Mouse (Mus musculus): ENCODE measurements around the gene Gm13276. TPM values are rescaled to one million over a fixed set of nuclear protein-coding genes. Genes with fewer than 3 reads are reported as not detected.
A peak's percentile ranks its signal among the peaks of the same experiment; 100 is the strongest.
"Not testable (repeated sequence)": the region's sequence is repeated elsewhere in the genome, so short reads cannot be mapped to it uniquely, and the experiment has no call there.

Gm13276 gene
- not detected in 2 replicates for polyA plus RNA-seq (2012; rRNA removed)

DNA sequence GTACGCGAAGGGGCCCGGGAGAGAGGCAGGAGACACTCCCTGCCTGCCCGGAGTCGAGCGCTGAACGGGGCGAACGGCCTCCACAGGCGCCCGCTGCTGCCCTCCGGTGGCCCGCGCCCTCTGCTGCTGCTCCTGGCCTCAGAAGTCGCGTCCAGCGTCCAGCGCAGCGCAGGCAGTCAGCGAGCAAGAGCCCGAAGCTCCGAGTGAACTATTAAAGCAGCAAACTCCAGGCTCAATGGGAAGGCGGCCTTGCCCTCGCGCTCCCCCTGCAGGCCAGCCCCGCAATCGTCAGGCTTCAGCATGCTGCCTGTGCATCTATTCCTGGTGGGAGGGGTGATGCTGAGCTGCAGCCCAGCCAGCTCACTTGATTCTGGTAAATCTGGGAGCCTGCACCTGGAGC lies at the start of gene Gm13276:
TSS of gene Gm13276 (plus strand) at position 301 of the 400 bp plus-strand sequence.
- H3K4me3 ChIP-seq (ENCODE audit: control insufficient read depth, low read depth, low read length); H3K36me3 ChIP-seq (ENCODE audit: control insufficient read depth, insufficient read depth, low read length); H3K27ac ChIP-seq (ENCODE audit: control insufficient read depth, insufficient read depth, low read depth, low read length); H3K27me3 ChIP-seq (ENCODE audit: control insufficient read depth, insufficient read depth, low read length); H3K4me1 ChIP-seq (ENCODE audit: control insufficient read depth, insufficient read depth, low read length): not testable (repeated sequence)

DNA sequence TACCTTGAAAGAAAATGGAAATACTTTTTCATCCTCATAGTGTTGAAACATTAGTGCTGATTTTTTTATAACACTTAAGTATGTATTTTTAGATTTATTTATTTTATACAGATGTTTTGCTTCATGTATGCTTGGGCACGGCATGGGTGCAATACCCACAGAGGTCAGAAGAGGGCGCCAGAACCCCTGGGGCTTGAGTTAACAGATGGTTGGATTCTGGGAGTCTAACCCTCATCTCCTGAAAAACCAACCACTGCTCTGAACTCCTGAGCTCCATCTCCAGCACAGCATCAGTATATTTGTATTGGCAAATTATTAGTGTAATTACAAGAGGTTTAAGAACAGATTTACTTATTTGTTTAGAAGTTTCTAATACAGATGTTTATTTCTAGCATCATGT lies 47.0 kb upstream of the Gm13276 start:
- H3K4me3 ChIP-seq (ENCODE audit: control insufficient read depth, low read depth, low read length) = no peak overlapping the region
- no peaks in the 10 kb centered on the region for H3K27me3 ChIP-seq (ENCODE audit: control insufficient read depth, insufficient read depth, low read length)
- no peaks in the 10 kb centered on the region for H3K4me1 ChIP-seq (ENCODE audit: control insufficient read depth, insufficient read depth, low read length)
- no peaks in the 10 kb centered on the region for H3K36me3 ChIP-seq (ENCODE audit: control insufficient read depth, insufficient read depth, low read length)
- H3K27ac ChIP-seq (ENCODE audit: control insufficient read depth, insufficient read depth, low read depth, low read length) = no peak overlapping the region
- TF ChIP-seq POLR2A (IDR thresholded peaks at IDR 0.05; ENCODE audit: control insufficient read depth, low read depth, low read length) = no peak
- peak; percentile 79; the same call in 1 of the 2 replicates for TF ChIP-seq CTCF (IDR thresholded peaks at IDR 0.05; ENCODE audit: control insufficient read depth, insufficient read depth, insufficient replicate concordance, low read depth, low read length)

DNA sequence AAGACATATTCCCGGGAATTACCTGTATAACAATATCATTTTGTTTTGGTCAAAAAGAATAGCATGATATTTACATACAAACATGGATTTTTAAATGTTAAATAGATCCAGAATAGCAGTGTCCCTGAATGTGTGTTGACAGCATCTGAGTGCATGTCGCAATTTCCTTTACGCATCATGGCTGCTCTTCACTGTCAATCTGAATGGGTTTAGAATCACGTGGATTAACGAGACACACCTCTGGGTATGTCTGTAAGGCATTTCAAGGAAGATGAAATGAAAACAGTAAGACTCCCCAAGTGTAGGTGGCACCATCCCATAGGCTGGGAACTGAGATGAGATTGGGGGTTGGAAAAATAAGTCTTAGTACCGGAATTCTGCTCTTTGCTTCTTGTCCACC lies 46.5 kb upstream of the Gm13276 start:
- TF ChIP-seq POLR2A (IDR thresholded peaks at IDR 0.05; ENCODE audit: control insufficient read depth, low read depth, low read length) (no peak), CTCF (IDR thresholded peaks at IDR 0.05; ENCODE audit: control insufficient read depth, insufficient read depth, insufficient replicate concordance, low read depth, low read length) (no peak)
- no peaks in the 10 kb centered on the region for H3K4me1 ChIP-seq (ENCODE audit: control insufficient read depth, insufficient read depth, low read length)
- H3K4me3 ChIP-seq (ENCODE audit: control insufficient read depth, low read depth, low read length) = no peak overlapping the region
- H3K27me3 ChIP-seq (ENCODE audit: control insufficient read depth, insufficient read depth, low read length) = no peaks in the 10 kb centered on the region
- no peaks in the 10 kb centered on the region for H3K36me3 ChIP-seq (ENCODE audit: control insufficient read depth, insufficient read depth, low read length)
- no peak overlapping the region for H3K27ac ChIP-seq (ENCODE audit: control insufficient read depth, insufficient read depth, low read depth, low read length)

DNA sequence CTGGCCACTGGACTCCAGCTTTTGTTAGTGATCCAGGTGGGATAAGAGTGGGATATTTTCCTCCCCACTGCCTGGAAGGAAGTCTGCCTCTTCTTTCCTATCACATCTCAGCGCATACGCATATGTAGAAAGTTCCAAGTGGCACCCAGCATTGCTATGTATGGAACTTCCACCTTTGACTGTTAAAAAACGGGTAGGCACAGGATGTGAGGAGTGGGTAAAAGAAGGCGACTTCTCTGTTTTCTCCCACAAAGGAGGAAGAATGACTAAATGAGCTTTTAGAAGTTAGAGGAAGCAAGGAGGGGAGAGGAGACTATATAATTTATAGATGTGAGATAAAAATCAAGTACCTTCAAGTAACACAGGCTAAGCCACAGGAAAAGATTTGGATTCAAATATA lies 44.1 kb upstream of the Gm13276 start:
- Histone ChIP-seq H3K27me3 (ENCODE audit: control insufficient read depth, insufficient read depth, low read length) (no peaks in the 10 kb centered on the region), H3K4me3 (ENCODE audit: control insufficient read depth, low read depth, low read length) (no peak overlapping the region), H3K4me1 (ENCODE audit: control insufficient read depth, insufficient read depth, low read length) (no peaks in the 10 kb centered on the region), H3K27ac (ENCODE audit: control insufficient read depth, insufficient read depth, low read depth, low read length) (no peak overlapping the region), H3K36me3 (ENCODE audit: control insufficient read depth, insufficient read depth, low read length) (no peaks in the 10 kb centered on the region)
- TF ChIP-seq CTCF (IDR thresholded peaks at IDR 0.05; ENCODE audit: control insufficient read depth, insufficient read depth, insufficient replicate concordance, low read depth, low read length) = no peak
- no peak for TF ChIP-seq POLR2A (IDR thresholded peaks at IDR 0.05; ENCODE audit: control insufficient read depth, low read depth, low read length)

DNA sequence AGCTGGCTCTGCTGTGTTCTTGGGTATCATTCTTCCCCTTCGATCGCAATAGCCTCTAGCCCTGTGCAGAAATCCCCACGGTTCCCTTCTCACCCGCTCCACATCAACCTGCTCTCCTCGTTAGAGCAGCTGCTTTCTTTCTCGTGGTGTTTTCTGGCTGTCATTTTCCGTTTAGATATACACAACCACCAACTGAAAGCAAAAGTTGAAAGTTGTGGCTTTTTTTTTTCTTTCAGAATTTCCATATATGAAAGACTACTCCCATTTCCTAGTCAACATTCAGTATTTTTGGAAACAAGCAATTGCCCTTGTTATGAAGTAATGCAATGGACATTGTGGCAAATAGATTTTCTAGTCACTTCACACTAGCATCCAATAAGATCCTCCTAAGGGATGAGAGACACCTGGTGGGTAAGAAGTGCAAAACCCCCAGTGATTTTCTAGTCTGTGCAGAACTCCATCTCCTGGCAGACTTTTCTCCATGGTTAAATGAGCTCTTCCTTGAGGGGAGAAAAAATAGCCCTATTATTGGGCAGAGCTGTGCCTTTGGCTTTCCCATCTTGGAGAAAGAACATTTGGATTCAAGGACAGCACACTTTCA lies 42.6 kb upstream of the Gm13276 start:
- Histone ChIP-seq H3K27ac (ENCODE audit: control insufficient read depth, insufficient read depth, low read depth, low read length) (no peak overlapping the region), H3K4me3 (ENCODE audit: control insufficient read depth, low read depth, low read length) (peak overlapping the region; percentile 72), H3K4me1 (ENCODE audit: control insufficient read depth, insufficient read depth, low read length) (no peaks in the 10 kb centered on the region), H3K27me3 (ENCODE audit: control insufficient read depth, insufficient read depth, low read length) (no peaks in the 10 kb centered on the region), H3K36me3 (ENCODE audit: control insufficient read depth, insufficient read depth, low read length) (no peaks in the 10 kb centered on the region)
- no peak for TF ChIP-seq CTCF (IDR thresholded peaks at IDR 0.05; ENCODE audit: control insufficient read depth, insufficient read depth, insufficient replicate concordance, low read depth, low read length)

DNA sequence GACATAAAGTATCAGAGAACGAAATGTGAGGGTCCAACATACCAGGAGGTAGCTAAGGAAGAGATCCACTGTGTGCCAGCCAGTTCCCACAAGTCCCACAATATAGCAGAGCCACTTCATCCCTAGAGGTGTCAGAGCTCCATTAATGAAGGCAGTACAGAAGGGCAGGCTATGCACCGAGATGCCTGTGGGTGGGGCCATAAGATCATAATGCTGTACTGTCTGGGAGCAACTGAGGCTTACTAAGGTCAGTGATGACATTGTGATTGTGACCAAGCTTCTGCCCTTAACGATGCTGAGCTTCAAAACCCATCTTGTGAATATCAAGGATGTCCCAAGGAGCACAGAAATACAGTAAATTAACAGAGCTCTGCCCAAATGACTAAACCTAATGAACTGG lies 41.3 kb upstream of the Gm13276 start:
- H3K4me1 ChIP-seq (ENCODE audit: control insufficient read depth, insufficient read depth, low read length) = no peaks in the 10 kb centered on the region
- H3K27ac ChIP-seq (ENCODE audit: control insufficient read depth, insufficient read depth, low read depth, low read length) = no peak overlapping the region
- H3K4me3 ChIP-seq (ENCODE audit: control insufficient read depth, low read depth, low read length) = peak overlapping the region; percentile 68
- no peaks in the 10 kb centered on the region for H3K27me3 ChIP-seq (ENCODE audit: control insufficient read depth, insufficient read depth, low read length)
- TF ChIP-seq CTCF (IDR thresholded peaks at IDR 0.05; ENCODE audit: control insufficient read depth, insufficient read depth, insufficient replicate concordance, low read depth, low read length) (no peak), POLR2A (IDR thresholded peaks at IDR 0.05; ENCODE audit: control insufficient read depth, low read depth, low read length) (no peak)
- no peaks in the 10 kb centered on the region for H3K36me3 ChIP-seq (ENCODE audit: control insufficient read depth, insufficient read depth, low read length)

DNA sequence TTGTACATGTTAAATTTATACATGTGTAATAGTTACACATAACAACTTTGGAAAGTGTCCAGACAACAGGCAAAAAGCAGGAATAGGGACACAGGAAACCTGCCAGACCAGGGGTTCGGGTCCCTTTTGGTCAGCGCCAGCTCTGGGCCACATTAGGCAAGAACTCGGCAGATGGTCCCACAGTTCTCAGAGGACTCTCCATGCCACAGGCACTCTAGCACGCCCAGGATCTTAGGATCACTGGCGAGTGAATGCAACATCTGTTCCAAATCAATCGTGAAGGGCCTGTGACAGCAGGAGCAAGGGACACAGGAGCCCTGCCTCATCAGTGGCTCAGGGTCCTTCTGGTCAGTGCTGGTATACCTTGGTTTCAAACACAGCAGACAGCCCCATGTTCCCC lies 35.6 kb upstream of the Gm13276 start:
- H3K4me1 ChIP-seq (ENCODE audit: control insufficient read depth, insufficient read depth, low read length) = no peaks in the 10 kb centered on the region
- H3K27me3 ChIP-seq (ENCODE audit: control insufficient read depth, insufficient read depth, low read length) = no peaks in the 10 kb centered on the region
- no peak for TF ChIP-seq CTCF (IDR thresholded peaks at IDR 0.05; ENCODE audit: control insufficient read depth, insufficient read depth, insufficient replicate concordance, low read depth, low read length)
- TF ChIP-seq POLR2A (IDR thresholded peaks at IDR 0.05; ENCODE audit: control insufficient read depth, low read depth, low read length) = no peak
- no peaks in the 10 kb centered on the region for H3K36me3 ChIP-seq (ENCODE audit: control insufficient read depth, insufficient read depth, low read length)
- no peak overlapping the region for H3K27ac ChIP-seq (ENCODE audit: control insufficient read depth, insufficient read depth, low read depth, low read length)
- H3K4me3 ChIP-seq (ENCODE audit: control insufficient read depth, low read depth, low read length) = no peak overlapping the region

DNA sequence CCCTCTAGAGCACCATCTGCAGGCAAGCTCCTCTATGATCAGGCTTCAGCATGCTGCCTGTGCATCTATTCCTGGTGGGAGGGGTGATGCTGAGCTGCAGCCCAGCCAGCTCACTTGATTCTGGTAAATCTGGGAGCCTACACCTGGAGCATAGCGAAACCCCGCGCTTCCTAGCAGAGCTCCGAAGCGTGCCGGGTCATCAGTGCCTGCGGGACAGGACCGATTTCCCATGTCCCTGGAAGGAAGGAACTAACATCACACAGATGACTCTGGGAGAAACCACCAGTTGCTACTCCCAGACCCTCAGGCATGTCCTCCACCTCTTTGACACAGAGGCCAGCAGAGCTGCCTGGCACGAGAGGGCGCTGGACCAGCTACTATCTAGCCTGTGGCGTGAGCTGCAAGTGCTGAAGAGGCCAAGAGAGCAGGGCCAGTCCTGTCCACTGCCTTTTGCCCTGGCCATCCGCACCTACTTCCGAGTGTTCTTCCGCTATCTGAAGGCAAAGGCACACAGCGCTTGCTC lies 30.6 kb upstream of the Gm13276 start, which contains the start of gene Gm13271:
TSS of gene Gm13271 (plus strand) at position 51 of the 523 bp plus-strand sequence.
- not testable (repeated sequence) for H3K36me3 ChIP-seq (ENCODE audit: control insufficient read depth, insufficient read depth, low read length); H3K4me3 ChIP-seq (ENCODE audit: control insufficient read depth, low read depth, low read length); H3K27me3 ChIP-seq (ENCODE audit: control insufficient read depth, insufficient read depth, low read length); H3K27ac ChIP-seq (ENCODE audit: control insufficient read depth, insufficient read depth, low read depth, low read length); H3K4me1 ChIP-seq (ENCODE audit: control insufficient read depth, insufficient read depth, low read length)

DNA sequence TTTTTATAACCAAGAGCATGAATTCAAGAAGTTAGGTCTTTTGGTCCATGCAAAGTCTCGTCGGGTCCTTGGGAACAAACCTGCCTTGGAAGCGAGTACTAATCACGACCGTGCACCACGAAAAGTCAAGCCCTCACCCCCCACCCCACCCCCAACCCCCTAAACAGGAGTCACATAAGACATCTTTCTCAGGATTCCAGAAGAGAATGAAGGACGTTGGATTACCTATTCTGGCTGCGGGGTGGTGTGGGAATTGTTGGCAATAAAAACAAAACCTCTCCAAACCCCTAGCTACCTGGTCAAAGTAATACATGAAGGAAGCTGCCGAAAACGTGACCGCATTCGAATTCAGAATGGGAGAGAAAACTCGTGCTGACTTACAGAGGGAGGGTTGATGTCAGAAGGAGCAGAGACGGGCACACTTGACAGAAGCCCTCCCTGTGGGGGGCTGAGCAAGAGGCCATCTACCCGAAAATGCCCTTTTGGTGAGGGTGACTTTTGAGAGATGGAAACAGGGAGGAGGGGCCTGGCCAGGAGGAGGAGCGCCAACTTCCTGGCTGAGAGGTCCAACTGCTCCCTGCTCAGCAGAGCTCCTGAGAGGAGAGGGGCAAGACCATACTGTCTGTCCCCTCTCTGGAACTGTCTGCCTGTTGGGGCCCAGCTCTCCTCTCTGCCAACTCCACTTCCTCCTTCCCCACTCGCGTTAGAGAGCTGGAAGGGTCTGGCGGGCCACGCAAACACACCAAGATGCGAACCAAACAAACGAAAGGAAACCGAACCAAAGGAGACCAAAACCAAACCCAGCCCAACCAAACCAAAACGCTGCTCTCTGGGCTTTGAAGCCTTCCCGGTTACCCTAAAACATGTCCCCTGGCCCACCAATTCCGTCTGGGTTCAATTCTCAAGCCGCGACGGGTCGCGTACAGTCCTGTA lies 28.7 kb upstream of the Gm13276 start:
- Histone ChIP-seq H3K27ac (ENCODE audit: control insufficient read depth, insufficient read depth, low read depth, low read length) (peak overlapping the region; percentile 2; the same call in 1 of the 2 replicates), H3K4me3 (ENCODE audit: control insufficient read depth, low read depth, low read length) (peak overlapping the region; percentile 52)
- H3K36me3 ChIP-seq (ENCODE audit: control insufficient read depth, insufficient read depth, low read length); H3K27me3 ChIP-seq (ENCODE audit: control insufficient read depth, insufficient read depth, low read length); H3K4me1 ChIP-seq (ENCODE audit: control insufficient read depth, insufficient read depth, low read length): not testable (repeated sequence)
